Mouse (Mus musculus): ENCODE measurements at regions not wholly inside any gene's neighbourhood (a gene's known extent, or its start where the extent isn't known, plus 50 kb on each side); places are given as distances from the start of the nearest gene placed in this dataset.
"Not testable (repeated sequence)": the region's sequence is repeated elsewhere in the genome, so short reads cannot be mapped to it uniquely, and the experiment has no call there.

- Histone ChIP-seq H3ac (ENCODE audit: control insufficient read depth, insufficient read length) (no peak overlapping the region), H3K4me3 (no peak overlapping the region), H3K27me3 (ENCODE audit: control insufficient read depth, insufficient read depth, insufficient read length) (no peaks in the 10 kb centered on the region), H3K36me3 (ENCODE audit: control insufficient read depth, insufficient read depth) (no peaks in the 10 kb centered on the region), H3K79me2 (ENCODE audit: control insufficient read depth, insufficient read depth) (no peaks in the 10 kb centered on the region), H3K4me2 (ENCODE audit: low read depth) (no peak overlapping the region)
- TF ChIP-seq MYOG (IDR thresholded peaks at IDR 0.05; ENCODE audit: control insufficient read depth in 1 of 3, insufficient read depth in 1 of 3, insufficient read length in 2 of 3, low read depth in 2 of 3), result no peak
- TF ChIP-seq POLR2A (IDR thresholded peaks at IDR 0.05; ENCODE audit: insufficient read length, low read depth), result no peak
- no peak for TF ChIP-seq TCF3 (IDR thresholded peaks at IDR 0.05; ENCODE audit: insufficient read length, low read depth)
- TF ChIP-seq TCF12 (IDR thresholded peaks at IDR 0.05; ENCODE audit: insufficient read depth, poor library complexity, severe bottlenecking), result no peak
- TF ChIP-seq MAX (IDR thresholded peaks at IDR 0.05; ENCODE audit: low read depth), result no peak
- no peak for TF ChIP-seq SRF (IDR thresholded peaks at IDR 0.05; ENCODE audit: control insufficient read depth, insufficient read length, low read depth)
Observed at GRCm38 (mm10) chr5:84998416-84998815, 581.2 kb upstream of the Epha5 start.

DNA sequence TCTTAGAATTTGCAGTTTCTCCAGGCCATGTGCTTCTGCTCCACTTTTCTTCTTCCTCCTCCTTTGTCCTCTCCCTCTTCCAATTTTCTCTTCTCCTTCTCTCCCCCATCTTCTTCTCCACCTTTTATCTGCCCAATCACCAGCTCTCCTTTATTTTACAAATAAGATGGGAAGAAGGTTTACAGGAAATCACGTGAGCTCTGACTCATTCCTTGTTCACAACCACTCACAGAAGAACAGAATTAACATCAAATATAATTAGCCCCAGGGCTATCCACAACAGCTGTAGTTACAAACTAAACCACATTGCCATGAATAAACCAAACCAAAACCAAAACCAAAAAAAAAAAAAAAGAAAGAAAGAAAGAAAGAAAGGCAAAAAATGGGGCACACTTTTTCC lies 579.5 kb upstream of the Epha5 start:
- H3K79me2 ChIP-seq (ENCODE audit: control insufficient read depth, insufficient read depth); H3K27me3 ChIP-seq (ENCODE audit: control insufficient read depth, insufficient read depth, insufficient read length); H3K4me3 ChIP-seq; H3ac ChIP-seq (ENCODE audit: control insufficient read depth, insufficient read length); H3K36me3 ChIP-seq (ENCODE audit: control insufficient read depth, insufficient read depth): not testable (repeated sequence)
- H3K4me2 ChIP-seq (ENCODE audit: low read depth), result peak overlapping the region; percentile 38
- peak; percentile 46 for TF ChIP-seq USF1 (IDR thresholded peaks at IDR 0.05; ENCODE audit: low read depth)
